Mouse (Mus musculus) cerebellum, adult 9-11 months (tissue): ENCODE results near the gene Adgrl3.
A peak's percentile ranks its signal among the peaks of the same experiment; 100 is the strongest.

Experiments
- DNase-seq: peaks from one replicate; pipeline ENCODE4 v3.0.0; 2022

Adgrl3 gene

DNA sequence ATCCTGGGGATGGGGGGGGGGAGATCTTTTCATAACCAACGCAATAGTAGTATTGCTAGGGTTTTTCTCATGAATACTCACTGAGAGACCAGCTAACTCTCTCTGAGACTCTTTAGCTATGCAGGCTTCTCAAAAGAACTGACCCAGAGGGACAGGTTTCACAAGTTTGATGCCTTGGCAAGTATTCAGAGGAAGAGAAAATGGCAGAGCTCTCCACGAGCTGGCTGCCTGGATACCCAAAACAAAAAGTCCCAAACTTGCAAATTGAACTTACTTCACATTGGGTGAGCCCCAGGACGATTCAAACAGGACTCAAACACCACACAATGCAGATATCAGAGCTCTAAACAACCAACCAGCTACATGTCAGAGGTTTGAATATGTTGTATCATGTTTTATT lies 563.5 kb downstream of the Adgrl3 start:
- no peak for DNase-seq

DNA sequence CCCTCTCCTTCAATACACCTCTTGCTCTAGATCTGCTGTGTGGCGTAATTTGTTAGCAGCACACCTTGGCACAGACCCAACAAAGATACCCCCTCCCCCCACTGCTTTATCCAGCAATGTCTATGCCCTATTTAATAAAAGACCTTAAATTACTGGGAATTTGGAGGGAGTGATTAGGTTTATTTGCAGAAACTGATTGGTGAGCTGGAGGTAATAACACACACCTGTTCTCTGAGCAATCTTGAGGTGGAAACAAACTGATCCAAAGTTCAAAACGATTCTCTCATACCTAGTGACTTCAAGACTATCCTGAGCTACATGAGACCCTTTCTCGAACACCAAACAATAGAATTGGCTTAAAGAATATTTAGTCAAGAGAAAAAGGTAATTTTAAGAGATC lies 565.0 kb downstream of the Adgrl3 start:
- DNase-seq = no peak

GRCm38 (mm10) chr5:81590005-81590694 lies 570.2 kb downstream of the Adgrl3 start:
- no peak for DNase-seq

GRCm38 (mm10) chr5:81591481-81591880 lies 571.5 kb downstream of the Adgrl3 start:
- DNase-seq = no peak

DNA sequence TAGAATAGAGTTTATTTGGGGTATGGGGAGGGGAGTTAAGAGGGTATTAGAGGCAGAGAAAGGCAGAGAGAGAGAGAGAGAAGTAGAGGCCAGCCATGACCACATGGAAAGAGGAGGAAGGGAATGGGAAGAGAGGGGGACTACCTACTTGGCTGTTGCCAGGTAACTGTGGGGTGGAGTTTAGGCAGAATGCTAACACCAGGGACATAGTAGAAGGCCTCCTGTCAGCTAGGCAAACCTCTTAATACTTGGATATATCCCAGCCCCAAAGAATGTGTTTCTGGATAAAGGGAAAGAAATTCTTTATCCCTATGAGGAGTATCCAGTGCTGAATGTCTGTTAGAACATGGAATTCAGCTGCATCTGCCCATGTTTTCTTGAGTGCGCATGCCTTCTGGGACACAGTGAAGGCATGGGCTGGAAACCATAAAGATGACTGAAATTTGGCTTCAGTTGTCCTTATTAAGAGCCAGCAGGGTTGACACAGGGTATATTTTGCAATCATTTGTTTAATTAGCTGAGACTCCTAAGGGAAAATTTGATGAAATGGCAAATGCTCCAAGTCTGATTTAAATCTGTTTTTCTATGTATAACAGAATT lies 573.6 kb downstream of the Adgrl3 start:
- no peak for DNase-seq

DNA sequence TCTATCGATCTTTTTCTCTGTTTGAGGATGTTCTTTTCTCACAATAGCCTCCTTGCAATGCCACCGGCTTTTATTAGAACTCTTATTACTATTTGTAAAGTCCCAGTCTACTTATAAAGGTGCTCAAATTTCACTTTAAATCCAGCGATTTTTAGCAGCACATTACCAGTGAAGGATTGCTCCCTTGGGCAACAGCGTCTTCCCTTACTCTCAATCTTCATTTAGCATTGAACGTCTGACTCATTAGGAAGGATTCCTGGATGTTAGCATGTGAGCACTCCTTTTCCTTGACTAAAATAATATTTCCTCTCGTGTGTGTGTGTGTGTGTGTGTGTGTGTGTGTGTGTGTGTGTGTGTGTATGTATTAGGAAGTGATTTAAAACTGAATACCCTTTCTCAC lies 578.1 kb downstream of the Adgrl3 start:
- no peak for DNase-seq

DNA sequence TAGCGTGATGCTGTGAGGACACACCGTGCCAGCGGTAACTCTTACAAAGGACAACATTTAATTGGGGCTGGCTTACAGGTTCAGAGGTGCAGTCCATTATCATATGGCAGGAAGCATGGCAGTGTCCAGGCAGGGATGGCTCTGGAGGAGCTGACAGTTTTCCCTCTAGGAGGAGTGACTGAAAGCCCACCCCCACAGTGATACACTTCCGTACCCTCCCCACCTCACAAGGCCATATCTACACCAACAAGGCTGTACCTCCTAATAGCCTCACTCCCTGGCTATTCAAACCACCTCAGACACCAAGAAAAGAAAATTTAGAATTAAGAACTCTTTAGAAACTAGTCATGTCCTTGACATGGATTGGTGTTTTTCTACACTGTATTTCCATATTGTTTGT lies 583.0 kb downstream of the Adgrl3 start:
- no peak for DNase-seq

DNA sequence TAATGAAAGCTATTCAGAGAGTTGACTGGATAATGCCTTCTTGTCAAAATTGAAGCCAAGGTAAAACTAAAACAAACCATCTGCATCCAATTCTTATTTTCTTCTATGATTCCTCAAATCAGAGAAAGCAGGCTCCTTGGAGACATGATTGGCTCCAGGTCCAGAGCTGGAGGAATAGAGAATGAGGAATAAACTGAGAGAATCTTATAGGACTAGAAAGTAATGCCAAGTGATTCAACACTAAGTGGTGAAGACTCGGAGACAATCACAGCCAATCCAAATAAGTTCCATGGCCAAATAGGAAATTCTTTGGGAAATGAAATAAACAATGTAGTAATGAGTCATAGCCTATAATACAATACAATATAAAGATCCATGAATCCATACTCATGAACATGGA lies 585.7 kb downstream of the Adgrl3 start:
- DNase-seq = no peak

- peak; percentile 21 for DNase-seq
These were observed 590.3 kb downstream of the Adgrl3 start for GRCm38 (mm10) chr5:81610223-81610622.

DNA sequence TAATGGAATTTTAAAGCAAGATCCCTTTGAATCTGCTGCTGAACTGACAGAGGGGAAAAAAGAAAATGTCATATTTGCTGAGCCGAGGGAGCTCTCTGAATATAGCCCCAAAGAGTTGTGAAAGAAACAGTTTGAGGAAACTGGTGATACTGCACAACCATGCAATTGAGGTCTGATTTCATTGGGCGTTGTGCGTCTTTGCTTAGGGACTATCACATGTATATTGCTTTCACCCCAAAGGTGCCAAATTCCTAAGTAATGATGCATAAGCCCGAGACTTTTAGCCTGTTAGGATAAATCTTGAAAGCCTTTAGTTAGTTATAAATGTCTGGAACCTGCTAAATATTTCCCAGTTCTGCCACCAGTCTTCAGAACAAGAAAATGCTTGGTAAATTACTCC lies 594.7 kb downstream of the Adgrl3 start:
- DNase-seq = no peak

DNA sequence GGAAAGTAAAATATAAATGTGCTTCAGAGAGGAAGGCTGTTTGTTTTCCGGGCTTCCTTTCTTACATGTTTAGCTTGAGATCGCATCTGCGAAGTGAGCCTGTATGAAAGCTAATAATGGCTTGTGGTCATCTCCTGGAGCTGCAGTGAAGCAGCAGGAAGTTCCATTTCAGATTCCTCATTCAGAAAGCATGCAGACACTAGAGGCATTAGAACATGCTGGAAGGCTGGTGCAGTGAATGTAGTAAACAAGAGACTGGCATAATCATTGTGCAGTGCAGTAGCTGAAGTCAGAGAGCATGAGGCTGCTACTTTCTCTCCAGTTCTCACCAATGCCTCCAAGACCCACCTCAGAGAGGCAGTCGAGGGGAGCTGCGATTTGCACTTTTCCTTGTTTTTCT lies 601.2 kb downstream of the Adgrl3 start:
- no peak for DNase-seq

DNA sequence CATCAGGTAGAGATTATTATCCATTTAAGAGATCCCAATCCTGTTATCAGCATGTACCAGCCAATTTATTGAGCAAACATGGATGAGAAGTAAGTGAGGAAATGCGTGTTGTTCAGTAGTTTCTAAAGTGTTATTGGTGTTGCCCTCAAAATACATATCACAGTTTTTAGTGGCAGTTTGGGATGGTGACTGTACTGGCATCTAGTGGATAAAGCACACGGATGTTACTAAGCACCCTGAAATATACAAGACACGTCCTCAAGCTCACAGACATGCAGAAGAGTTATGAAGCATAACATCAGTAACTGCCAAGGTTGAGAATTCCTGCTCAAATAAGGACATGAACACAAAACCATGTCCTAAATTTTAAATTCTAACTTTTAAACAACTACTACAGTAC lies 601.8 kb downstream of the Adgrl3 start:
- DNase-seq = no peak

DNA sequence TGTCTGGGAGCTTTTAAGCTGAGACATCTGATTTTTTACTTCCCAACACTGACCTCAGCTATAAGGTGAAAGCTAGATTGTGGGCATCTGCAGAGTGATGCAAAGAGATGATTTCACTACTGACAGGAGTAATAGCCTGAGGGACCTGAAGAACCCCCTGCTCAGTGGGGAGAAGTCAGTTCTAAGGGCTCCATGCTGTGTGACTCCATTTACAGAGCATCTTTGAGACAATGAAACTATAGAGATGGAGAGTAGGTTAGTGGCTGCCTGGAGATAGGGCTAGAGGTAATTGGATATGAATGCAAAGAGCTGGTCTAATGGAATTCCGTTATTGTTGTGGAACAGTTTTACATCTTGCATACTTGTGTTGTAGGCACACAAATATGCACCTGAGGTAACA lies 603.9 kb downstream of the Adgrl3 start:
- DNase-seq = no peak

DNA sequence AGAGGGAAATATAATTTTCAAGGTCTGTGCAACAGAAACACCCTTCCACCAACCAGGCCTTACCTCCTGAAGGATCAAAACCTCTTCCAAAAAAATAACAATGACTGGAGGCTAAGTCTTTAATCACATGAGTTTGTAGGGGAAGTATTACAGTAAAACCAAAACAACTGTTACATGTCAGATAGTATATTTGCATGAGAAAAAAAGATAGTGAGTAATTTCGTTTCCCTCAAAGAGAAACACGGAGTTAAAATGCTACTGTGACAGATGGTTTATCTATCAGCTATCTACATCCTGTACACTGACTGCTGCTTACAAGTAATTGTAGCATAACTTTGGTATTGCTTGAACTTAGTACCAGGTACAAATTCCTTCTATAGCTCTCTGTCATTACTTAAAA lies 616.2 kb downstream of the Adgrl3 start:
- no peak for DNase-seq

- no peak for DNase-seq
These were observed 618.5 kb downstream of the Adgrl3 start for GRCm38 (mm10) chr5:81638422-81638821.

DNA sequence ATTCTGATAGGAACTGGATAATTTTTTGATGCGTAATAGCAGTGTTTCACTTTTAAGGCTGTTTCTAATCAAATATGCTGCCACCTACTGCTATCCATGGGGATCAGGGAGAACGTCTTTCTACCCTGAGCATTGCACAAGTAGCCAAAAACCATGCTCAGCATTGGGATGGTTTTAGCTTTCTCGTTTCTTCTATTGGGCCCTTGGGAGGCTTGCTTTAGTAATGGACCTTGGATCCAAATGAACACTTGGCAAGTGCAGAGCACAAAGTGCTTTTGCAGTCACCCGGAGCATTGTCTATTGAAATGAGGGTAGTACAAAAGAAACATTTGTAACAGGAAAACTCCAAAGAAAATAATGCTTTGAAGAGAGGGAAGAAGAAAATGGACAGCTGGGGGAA lies 620.2 kb downstream of the Adgrl3 start:
- no peak for DNase-seq

- no peak for DNase-seq
These were observed 625.6 kb downstream of the Adgrl3 start for GRCm38 (mm10) chr5:81645557-81645956.

DNA sequence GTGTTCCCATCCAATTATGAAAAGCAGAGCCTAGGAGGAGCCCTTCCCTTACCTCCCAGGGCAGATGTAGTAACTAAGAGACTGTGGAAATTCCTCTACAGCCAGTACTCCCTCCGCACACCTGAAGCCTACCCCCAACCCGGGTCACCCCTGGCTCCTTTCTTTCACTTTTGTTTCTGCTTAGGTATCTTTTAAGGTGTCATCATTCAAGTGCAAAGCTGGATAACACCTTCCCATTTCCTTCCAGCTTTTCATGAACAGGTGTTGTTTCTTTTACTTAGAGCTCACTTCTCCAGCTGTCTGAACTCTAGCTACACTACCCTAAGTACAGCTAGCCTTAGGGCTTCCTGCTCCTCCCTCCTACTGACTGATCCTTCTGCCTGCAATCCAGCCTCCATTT lies 634.0 kb downstream of the Adgrl3 start:
- DNase-seq = no peak

- DNase-seq = no peak
These were observed 641.9 kb downstream of the Adgrl3 start for GRCm38 (mm10) chr5:81661611-81662390.

DNA sequence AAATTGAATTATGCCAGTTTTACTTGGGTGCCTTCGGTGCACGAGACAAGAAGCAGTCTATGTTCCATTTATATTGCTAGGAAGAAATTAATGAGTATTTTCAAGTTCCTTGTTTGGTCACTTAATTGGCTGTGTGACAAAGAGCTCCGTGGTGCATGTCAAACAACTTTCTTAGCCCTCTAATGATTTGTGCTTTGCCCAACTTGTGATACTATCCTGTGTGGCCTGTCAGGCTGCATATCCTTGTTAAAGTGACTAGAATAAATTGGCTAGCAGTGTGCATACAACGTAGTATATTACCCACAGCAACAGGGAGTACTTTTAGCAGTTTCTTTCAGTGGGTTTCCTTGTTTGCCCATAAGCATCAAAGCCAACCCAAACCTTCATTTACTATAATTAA lies 651.1 kb downstream of the Adgrl3 start:
- no peak for DNase-seq

GRCm38 (mm10) chr5:81674275-81674974 lies 654.5 kb downstream of the Adgrl3 start:
- DNase-seq = no peak

GRCm38 (mm10) chr5:81674975-81675371 lies 655.0 kb downstream of the Adgrl3 start:
- no peak for DNase-seq

DNA sequence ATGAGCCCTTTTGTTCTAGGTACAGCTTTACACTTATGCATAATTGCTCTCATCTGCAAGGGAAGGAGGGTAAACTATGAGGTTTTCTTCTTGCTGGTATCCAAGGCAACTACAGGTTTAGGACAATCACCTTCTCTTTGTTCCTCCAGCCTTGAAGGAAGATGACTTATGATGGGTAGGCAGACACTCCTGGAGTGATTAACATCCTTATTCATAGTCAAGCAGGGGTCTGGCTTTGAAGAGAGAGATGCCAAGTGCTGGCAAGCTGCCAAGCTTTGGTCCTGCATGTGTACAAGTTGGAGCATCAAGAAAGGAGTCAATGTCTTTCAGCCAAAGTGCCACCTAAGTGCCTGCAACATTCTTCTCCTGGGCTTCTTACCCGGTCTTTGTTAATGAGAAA lies 657.0 kb downstream of the Adgrl3 start:
- DNase-seq = no peak

DNA sequence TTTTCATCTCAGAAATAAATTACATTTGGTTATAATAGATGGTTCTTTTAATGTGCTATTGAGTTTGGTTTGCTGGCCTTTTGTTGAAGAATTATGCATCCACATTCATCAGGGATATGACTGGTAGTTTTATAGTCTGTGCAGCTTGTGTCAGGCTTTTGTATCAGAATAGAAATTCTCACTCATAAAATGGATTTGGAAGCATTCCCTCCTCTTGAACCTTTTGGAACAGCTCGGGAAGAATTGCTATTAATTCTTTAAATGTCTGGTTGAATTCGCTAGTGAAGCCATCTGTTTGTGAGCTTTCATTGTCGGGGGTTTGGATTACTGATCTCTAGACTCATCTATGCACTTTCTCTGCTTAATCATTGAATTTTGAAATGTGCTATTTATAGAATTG lies 666.3 kb downstream of the Adgrl3 start:
- no peak for DNase-seq
